Mouse (Mus musculus): ENCODE measurements around the gene Cep128.

GRCm38 (mm10) chr12:91423125-91423820 is 39.1 kb upstream of the Cep128 start:
- peak; percentile 81 for TF ChIP-seq CTCF (IDR thresholded peaks at IDR 0.05; ENCODE audit: low read depth)
- TF ChIP-seq EP300 (optimal IDR thresholded peaks at IDR 0.05), result no peak
